Comparison of ENCODE assay signal across 8 mouse cellular contexts in genomic region chr19:6234337-6235083, GRCm38 (mm10). TPM values are rescaled to one million over a fixed set of nuclear protein-coding genes. Genes with fewer than 3 reads are reported as not detected.
A peak's percentile ranks its signal among the peaks of the same experiment; 100 is the strongest.
DNase-seq lines count a peak whose midpoint lies in the region; ATAC-seq lines count a peak whose summit lies in the region.

No protein-coding gene starts in this region.

- peaks cover 8% of the 10 kb centered on the region for H3K4me1 ChIP-seq in neural tube, embryonic 11.5 days (ENCODE audit: control insufficient read depth, insufficient read depth, low read length)
- peaks cover 15% of the 10 kb centered on the region for H3K4me1 ChIP-seq in intestine, embryonic 14.5 days (replicated peaks; ENCODE audit: control insufficient read depth, insufficient read depth, low read length)

- H3K27me3 ChIP-seq in neural tube, embryonic 11.5 days (ENCODE audit: control insufficient read depth, insufficient read depth, low read length), result no peaks in the 10 kb centered on the region
- H3K27me3 ChIP-seq in intestine, embryonic 14.5 days (replicated peaks; ENCODE audit: control insufficient read depth, insufficient read depth, low read length), result no peaks in the 10 kb centered on the region

- WGBS in neural tube, embryonic 11.5 days, result 72% methylated on average over 11 of the region's 11 CpGs
- WGBS in intestine, embryonic 14.5 days, result 73% methylated on average over 11 of the region's 11 CpGs

- peak overlapping the region; percentile 85; the same call in 1 of the 2 replicates for H3K9ac ChIP-seq in neural tube, embryonic 11.5 days (ENCODE audit: low read length)
- H3K9ac ChIP-seq in intestine, embryonic 14.5 days (ENCODE audit: low read length), result peak overlapping the region; percentile 57; the same call in 1 of the 2 replicates

- peak overlapping the region; percentile 79 for H3K4me3 ChIP-seq in neural tube, embryonic 11.5 days (ENCODE audit: low read depth, low read length)
- peak overlapping the region; percentile 61 for H3K4me3 ChIP-seq in intestine, embryonic 14.5 days (ENCODE audit: low read depth, low read length)

- H3K27ac ChIP-seq in neural tube, embryonic 11.5 days (ENCODE audit: low read depth, low read length), result no peak overlapping the region
- H3K27ac ChIP-seq in intestine, embryonic 14.5 days (ENCODE audit: low read depth), result no peak overlapping the region

- H3K9me3 ChIP-seq in neural tube, embryonic 11.5 days (ENCODE audit: control insufficient read depth, low read length), result no peaks in the 10 kb centered on the region
- H3K9me3 ChIP-seq in intestine, embryonic 14.5 days (ENCODE audit: control insufficient read depth, low read length), result no peaks in the 10 kb centered on the region

- peak overlapping the region; percentile 53 for H3K4me2 ChIP-seq in neural tube, embryonic 11.5 days (ENCODE audit: low read depth)
- H3K4me2 ChIP-seq in intestine, embryonic 14.5 days (ENCODE audit: low read length), result peak overlapping the region; percentile 57

- ATAC-seq in neural tube, embryonic 11.5 days (ENCODE audit: insufficient read depth, low FRiP score, low TSS enrichment), result no peak
- peak; percentile 81 for ATAC-seq in erythroblast, adult 5-6 weeks (replicated peaks; ENCODE audit: low FRiP score, poor library complexity, severe bottlenecking)
- ATAC-seq in intestine, embryonic 14.5 days (replicated peaks; ENCODE audit: low FRiP score, low TSS enrichment, low read depth), result no peak
- ATAC-seq in megakaryocyte-erythroid progenitor cell, adult 5-6 weeks (replicated peaks; ENCODE audit: low FRiP score, low TSS enrichment, poor library complexity, severe bottlenecking), result peak; percentile 78
- no peak for ATAC-seq in inflammation-experienced regulatory T-cells, adult 6 months

- DNase-seq in neural tube, embryonic 11.5 days (ENCODE audit: low spot score), result no peak
- no peak for DNase-seq in neural tube, embryonic 10.5 days (ENCODE audit: extremely low spot score, low spot score)
- DNase-seq in intestine, embryonic 14.5 days (ENCODE audit: low spot score), result no peak
- no peak for DNase-seq in frontal cortex, postnatal 25 days (ENCODE audit: low spot score in 2 of 2)
- DNase-seq in gastrocnemius, postnatal 10 days, result no peak

- H3K36me3 ChIP-seq in neural tube, embryonic 11.5 days (ENCODE audit: control insufficient read depth, insufficient read depth, low read length), result 0 out of 2 replicates have a peak, but pooled peaks cover 4% of the 10 kb centered on the region
- peaks cover 35% of the 10 kb centered on the region for H3K36me3 ChIP-seq in intestine, embryonic 14.5 days (ENCODE audit: control insufficient read depth, insufficient read depth, low read length)

RNA-seq across cellular contexts. Expression of gene Ppp2r5b, which starts 1.2 kb away (rescaled TPM):
- 47.4 and 61.2 TPM in 2 replicates for polyA plus RNA-seq in neural tube, embryonic 11.5 days (2014; fragmentation: Nextera tagmentation; extraction: Ambion mirVana)
- 45.5 and 51.0 TPM in 2 replicates for total RNA-seq in erythroblast, adult 5-6 weeks (2015; ENCODE audit: low replicate concordance)
- 117 and 295 TPM in 2 replicates for total RNA-seq in erythroblast, adult 5-6 weeks (2017; ENCODE audit: low replicate concordance)
- 24.1 and 27.5 TPM in 2 replicates for polyA plus RNA-seq in intestine, embryonic 14.5 days (2014; fragmentation: Nextera tagmentation; extraction: Ambion mirVana)
- total RNA-seq in megakaryocyte-erythroid progenitor cell, adult 5-6 weeks (2014; fragmentation: Nextera tagmentation), result 10.9 and 24.0 TPM in 2 replicates
- total RNA-seq in megakaryocyte-erythroid progenitor cell, adult 5-6 weeks (2017), result 8.6 and 10.3 TPM in 2 replicates
- 10 to 100 TPM; 24.3 to 25.4 TPM for total RNA-seq in gastrocnemius, postnatal 10 days (2021)
- polyA plus RNA-seq in inflammation-experienced regulatory T-cells, adult 6 months (2017; shearing (Covaris generic)), result 1 to 10 TPM; 1.7 to 3.3 (median 2.2) TPM

RNA-seq across cellular contexts. Expression of gene Atg2a, which starts 7.0 kb away (rescaled TPM):
- polyA plus RNA-seq in neural tube, embryonic 11.5 days (2014; fragmentation: Nextera tagmentation; extraction: Ambion mirVana), result 13.3 and 13.8 TPM in 2 replicates
- total RNA-seq in erythroblast, adult 5-6 weeks (2015; ENCODE audit: low replicate concordance), result 32.4 and 33.4 TPM in 2 replicates
- 32.2 and 39.0 TPM in 2 replicates for total RNA-seq in erythroblast, adult 5-6 weeks (2017; ENCODE audit: low replicate concordance)
- polyA plus RNA-seq in intestine, embryonic 14.5 days (2014; fragmentation: Nextera tagmentation; extraction: Ambion mirVana), result 11.6 and 12.9 TPM in 2 replicates
- total RNA-seq in megakaryocyte-erythroid progenitor cell, adult 5-6 weeks (2014; fragmentation: Nextera tagmentation), result 22.6 and 30.2 TPM in 2 replicates
- 5.8 and 11.8 TPM in 2 replicates for total RNA-seq in megakaryocyte-erythroid progenitor cell, adult 5-6 weeks (2017)
- 10 to 100 TPM; 13.2 to 15.0 TPM for total RNA-seq in gastrocnemius, postnatal 10 days (2021)
- 10 to 100 TPM in 2 of 3 experiments, 1 to 10 TPM in 1; 8.1 to 12.6 (median 11.5) TPM for polyA plus RNA-seq in inflammation-experienced regulatory T-cells, adult 6 months (2017; shearing (Covaris generic))

RNA-seq across cellular contexts. Expression of gene Gpha2, which starts 8.3 kb away (rescaled TPM):
- polyA plus RNA-seq in neural tube, embryonic 11.5 days (2014; fragmentation: Nextera tagmentation; extraction: Ambion mirVana), result 0.44 and 0.87 TPM in 2 replicates
- not detected in 2 replicates for total RNA-seq in erythroblast, adult 5-6 weeks (2015; ENCODE audit: low replicate concordance)
- total RNA-seq in erythroblast, adult 5-6 weeks (2017; ENCODE audit: low replicate concordance), result not detected in 2 replicates
- polyA plus RNA-seq in intestine, embryonic 14.5 days (2014; fragmentation: Nextera tagmentation; extraction: Ambion mirVana), result 0.53 and 1.1 TPM in 2 replicates
- not detected in 2 replicates for total RNA-seq in megakaryocyte-erythroid progenitor cell, adult 5-6 weeks (2014; fragmentation: Nextera tagmentation)
- not detected in 2 replicates for total RNA-seq in megakaryocyte-erythroid progenitor cell, adult 5-6 weeks (2017)
- total RNA-seq in gastrocnemius, postnatal 10 days (2021), result not detected
- polyA plus RNA-seq in inflammation-experienced regulatory T-cells, adult 6 months (2017; shearing (Covaris generic)), result not detected

RNA-seq across cellular contexts. Expression of gene Ehd1, which starts 42.0 kb away (rescaled TPM):
- 71.9 and 82.2 TPM in 2 replicates for polyA plus RNA-seq in neural tube, embryonic 11.5 days (2014; fragmentation: Nextera tagmentation; extraction: Ambion mirVana)
- total RNA-seq in erythroblast, adult 5-6 weeks (2015; ENCODE audit: low replicate concordance), result 12.7 and 13.2 TPM in 2 replicates
- total RNA-seq in erythroblast, adult 5-6 weeks (2017; ENCODE audit: low replicate concordance), result 25.8 and 25.9 TPM in 2 replicates
- polyA plus RNA-seq in intestine, embryonic 14.5 days (2014; fragmentation: Nextera tagmentation; extraction: Ambion mirVana), result 46.9 and 47.7 TPM in 2 replicates
- 50.0 and 60.7 TPM in 2 replicates for total RNA-seq in megakaryocyte-erythroid progenitor cell, adult 5-6 weeks (2014; fragmentation: Nextera tagmentation)
- 26.7 and 62.5 TPM in 2 replicates for total RNA-seq in megakaryocyte-erythroid progenitor cell, adult 5-6 weeks (2017)
- total RNA-seq in gastrocnemius, postnatal 10 days (2021), result 10 to 100 TPM; 54.0 to 64.8 TPM
- polyA plus RNA-seq in inflammation-experienced regulatory T-cells, adult 6 months (2017; shearing (Covaris generic)), result 10 to 100 TPM; 10.8 to 36.2 (median 11.4) TPM

RNA-seq across cellular contexts. Expression of gene Majin, which starts 50.3 kb away (rescaled TPM):
- polyA plus RNA-seq in neural tube, embryonic 11.5 days (2014; fragmentation: Nextera tagmentation; extraction: Ambion mirVana), result not detected in 2 replicates
- total RNA-seq in erythroblast, adult 5-6 weeks (2015; ENCODE audit: low replicate concordance), result not detected in 2 replicates
- not detected in 2 replicates for total RNA-seq in erythroblast, adult 5-6 weeks (2017; ENCODE audit: low replicate concordance)
- not detected in 2 replicates for polyA plus RNA-seq in intestine, embryonic 14.5 days (2014; fragmentation: Nextera tagmentation; extraction: Ambion mirVana)
- total RNA-seq in megakaryocyte-erythroid progenitor cell, adult 5-6 weeks (2014; fragmentation: Nextera tagmentation), result not detected in 2 replicates
- total RNA-seq in megakaryocyte-erythroid progenitor cell, adult 5-6 weeks (2017), result not detected in 2 replicates
- total RNA-seq in gastrocnemius, postnatal 10 days (2021), result not detected
- under 1 TPM in 2 of 3 experiments, not detected in 1; 0.55 to 0.79 TPM for polyA plus RNA-seq in inflammation-experienced regulatory T-cells, adult 6 months (2017; shearing (Covaris generic))

Comparison
In these comparisons a context has a peak if more than half of its experiments do, and no peak if none do; other contexts are left out.
1. ATAC-seq: peak in erythroblast, adult 5-6 weeks (single experiment) and megakaryocyte-erythroid progenitor cell, adult 5-6 weeks (single experiment); none in neural tube, embryonic 11.5 days (single experiment), intestine, embryonic 14.5 days (single experiment) and inflammation-experienced regulatory T-cells, adult 6 months (single experiment).